Mouse (Mus musculus): ENCODE results near the gene C530008M17Rik. TPM values are rescaled to one million over a fixed set of nuclear protein-coding genes. Genes with fewer than 3 reads are reported as not detected.

The C530008M17Rik gene
- polyA plus RNA-seq, 1 experiment: 26.5 TPM

GRCm38 (mm10) chr5:76855829-76856600, 199.7 kb downstream of the C530008M17Rik start:
- H3K4me3 ChIP-seq (ENCODE audit: insufficient read depth, low read length): peak overlapping the region; percentile 1; the same call in 1 of the 2 replicates
- TF ChIP-seq POLR2A (IDR thresholded peaks at IDR 0.05; ENCODE audit: extremely low read depth, insufficient read depth, low read length) (no peak), CTCF (IDR thresholded peaks at IDR 0.05; ENCODE audit: extremely low read depth, insufficient read depth, low read length) (no peak)

GRCm38 (mm10) chr5:76857103-76858015, 201.0 kb downstream of the C530008M17Rik start:
- TF ChIP-seq CTCF (IDR thresholded peaks at IDR 0.05; ENCODE audit: extremely low read depth, insufficient read depth, low read length): no peak
- TF ChIP-seq POLR2A (IDR thresholded peaks at IDR 0.05; ENCODE audit: extremely low read depth, insufficient read depth, low read length): no peak
- H3K4me3 ChIP-seq (ENCODE audit: insufficient read depth, low read length): peak overlapping the region; percentile 1; the same call in 1 of the 2 replicates
- H3K27ac ChIP-seq (ENCODE audit: insufficient read depth, low read length): no peak overlapping the region
- H3K4me1 ChIP-seq (ENCODE audit: control insufficient read depth, insufficient read depth, low read length): peaks cover 2% of the 10 kb centered on the region; the same call in 1 of the 2 replicates

More at GRCm38 (mm10) chr5:76855829-76856600, 199.7 kb downstream of the C530008M17Rik start:
- Histone ChIP-seq H3K27ac (ENCODE audit: insufficient read depth, low read length) (no peak overlapping the region), H3K4me1 (ENCODE audit: control insufficient read depth, insufficient read depth, low read length) (peaks cover 2% of the 10 kb centered on the region; the same call in 1 of the 2 replicates)

GRCm38 (mm10) chr5:76858444-76858843, 202.1 kb downstream of the C530008M17Rik start:
- Histone ChIP-seq H3K27ac (ENCODE audit: insufficient read depth, low read length) (no peak overlapping the region), H3K4me3 (ENCODE audit: insufficient read depth, low read length) (no peak overlapping the region), H3K4me1 (ENCODE audit: control insufficient read depth, insufficient read depth, low read length) (peaks cover 2% of the 10 kb centered on the region; the same call in 1 of the 2 replicates)
- TF ChIP-seq POLR2A (IDR thresholded peaks at IDR 0.05; ENCODE audit: extremely low read depth, insufficient read depth, low read length): no peak
- no peak for TF ChIP-seq CTCF (IDR thresholded peaks at IDR 0.05; ENCODE audit: extremely low read depth, insufficient read depth, low read length)

- Histone ChIP-seq H3K4me3 (ENCODE audit: insufficient read depth, low read length) (no peak overlapping the region), H3K27ac (ENCODE audit: insufficient read depth, low read length) (no peak overlapping the region), H3K4me1 (ENCODE audit: control insufficient read depth, insufficient read depth, low read length) (no peaks in the 10 kb centered on the region)
- TF ChIP-seq POLR2A (IDR thresholded peaks at IDR 0.05; ENCODE audit: extremely low read depth, insufficient read depth, low read length): no peak
- no peak for TF ChIP-seq CTCF (IDR thresholded peaks at IDR 0.05; ENCODE audit: extremely low read depth, insufficient read depth, low read length)
Measured at GRCm38 (mm10) chr5:76866819-76867218, 210.5 kb downstream of the C530008M17Rik start.

- no peak overlapping the region for H3K27ac ChIP-seq (ENCODE audit: insufficient read depth, low read length)
- no peaks in the 10 kb centered on the region for H3K4me1 ChIP-seq (ENCODE audit: control insufficient read depth, insufficient read depth, low read length)
- peak overlapping the region; percentile 33 for H3K4me3 ChIP-seq (ENCODE audit: insufficient read depth, low read length)
- TF ChIP-seq CTCF (IDR thresholded peaks at IDR 0.05; ENCODE audit: extremely low read depth, insufficient read depth, low read length) (no peak), POLR2A (IDR thresholded peaks at IDR 0.05; ENCODE audit: extremely low read depth, insufficient read depth, low read length) (no peak)
Measured at GRCm38 (mm10) chr5:76868693-76869286, 212.5 kb downstream of the C530008M17Rik start.

- TF ChIP-seq CTCF (IDR thresholded peaks at IDR 0.05; ENCODE audit: extremely low read depth, insufficient read depth, low read length): no peak
- TF ChIP-seq POLR2A (IDR thresholded peaks at IDR 0.05; ENCODE audit: extremely low read depth, insufficient read depth, low read length): no peak
- Histone ChIP-seq H3K4me1 (ENCODE audit: control insufficient read depth, insufficient read depth, low read length) (no peaks in the 10 kb centered on the region), H3K4me3 (ENCODE audit: insufficient read depth, low read length) (no peak overlapping the region), H3K27ac (ENCODE audit: insufficient read depth, low read length) (no peak overlapping the region)
Measured at GRCm38 (mm10) chr5:76869553-76869952, 213.2 kb downstream of the C530008M17Rik start.

GRCm38 (mm10) chr5:76876106-76876758, 219.9 kb downstream of the C530008M17Rik start:
- Histone ChIP-seq H3K27ac (ENCODE audit: insufficient read depth, low read length) (no peak overlapping the region), H3K4me3 (ENCODE audit: insufficient read depth, low read length) (no peak overlapping the region), H3K4me1 (ENCODE audit: control insufficient read depth, insufficient read depth, low read length) (no peaks in the 10 kb centered on the region)
- no peak for TF ChIP-seq CTCF (IDR thresholded peaks at IDR 0.05; ENCODE audit: extremely low read depth, insufficient read depth, low read length)
- no peak for TF ChIP-seq POLR2A (IDR thresholded peaks at IDR 0.05; ENCODE audit: extremely low read depth, insufficient read depth, low read length)

- Histone ChIP-seq H3K4me1 (ENCODE audit: control insufficient read depth, insufficient read depth, low read length) (no peaks in the 10 kb centered on the region), H3K4me3 (ENCODE audit: insufficient read depth, low read length) (no peak overlapping the region), H3K27ac (ENCODE audit: insufficient read depth, low read length) (no peak overlapping the region)
- TF ChIP-seq POLR2A (IDR thresholded peaks at IDR 0.05; ENCODE audit: extremely low read depth, insufficient read depth, low read length) (no peak), CTCF (IDR thresholded peaks at IDR 0.05; ENCODE audit: extremely low read depth, insufficient read depth, low read length) (no peak)
Measured at GRCm38 (mm10) chr5:76884107-76884506, 227.8 kb downstream of the C530008M17Rik start.

GRCm38 (mm10) chr5:76887011-76887410, 230.7 kb downstream of the C530008M17Rik start:
- TF ChIP-seq POLR2A (IDR thresholded peaks at IDR 0.05; ENCODE audit: extremely low read depth, insufficient read depth, low read length) (no peak), CTCF (IDR thresholded peaks at IDR 0.05; ENCODE audit: extremely low read depth, insufficient read depth, low read length) (no peak)
- Histone ChIP-seq H3K27ac (ENCODE audit: insufficient read depth, low read length) (no peak overlapping the region), H3K4me1 (ENCODE audit: control insufficient read depth, insufficient read depth, low read length) (no peaks in the 10 kb centered on the region), H3K4me3 (ENCODE audit: insufficient read depth, low read length) (no peak overlapping the region)

Measured in cortical plate, adult 2 months (tissue).